Mouse (Mus musculus) neutrophil, adult 83 days (primary cell): ENCODE results near the gene Tead4. TPM values are rescaled to one million over a fixed set of nuclear protein-coding genes. Genes with fewer than 3 reads are reported as not detected.

Experiments
- total RNA-seq, 2 experiments: library from RNA; stranded (reverse); gene quantifications; one replicate each; pipeline ENCODE4 v1.2.4; 2023

Gene Tead4
- under 1 TPM; 0.15 to 0.18 TPM for total RNA-seq

GRCm38 (mm10) chr6:128300134-128301001 is at the start of gene Tead4:
Gene Tead4, minus strand, starts transcription at chr6:128300823.

Other genes with a start within 250 kb of the Tead4 start
- gene Tspan9, start 157.2 kb downstream of the Tead4 start, total RNA-seq, result under 1 TPM; 0.71 to 0.90 TPM
- under 1 TPM; 0.55 TPM for gene Tulp3, start 55.0 kb upstream of the Tead4 start, total RNA-seq
- gene Rhno1, start 62.1 kb upstream of the Tead4 start, total RNA-seq, result 10 to 100 TPM; 38.0 to 38.3 TPM
- gene Foxm1, start 62.1 kb upstream of the Tead4 start, total RNA-seq, result 10 to 100 TPM; 57.6 to 59.5 TPM
- gene Tex52, start 74.6 kb upstream of the Tead4 start, total RNA-seq, result under 1 TPM in 1 of 2 experiments, not detected in 1; 0.29 TPM
- not detected for gene Gm44596, start 74.7 kb upstream of the Tead4 start, total RNA-seq
- not detected for gene Nrip2, start 98.5 kb upstream of the Tead4 start, total RNA-seq
- 10 to 100 TPM; 11.0 to 14.1 TPM for gene Itfg2, start 124.1 kb upstream of the Tead4 start, total RNA-seq
- gene Fkbp4, start 137.9 kb upstream of the Tead4 start, total RNA-seq, result 10 to 100 TPM; 44.7 to 53.1 TPM
- gene Pzp, start 225.9 kb upstream of the Tead4 start, total RNA-seq, result not detected